Mouse (Mus musculus) embryonic facial prominence, embryonic 12.5 days (tissue): ENCODE results near the gene Gak. TPM values are rescaled to one million over a fixed set of nuclear protein-coding genes. Genes with fewer than 3 reads are reported as not detected.

Experiments used
- ATAC-seq: fragments of 200-750 bp; cut with Nextera tagmentation; 2 replicates; pipeline ENCODE4 v1.8.0; 2017; ENCODE audit not compliant: insufficient number of reproducible peaks, insufficient read depth, low FRiP score, low TSS enrichment
- H3K27ac ChIP-seq: fragments of 300-500 bp; sonication (generic); 2 replicates; pipeline ENCODE4 v1.5.1; 2016; ENCODE audit warnings: mild to moderate bottlenecking
- H3K27me3 ChIP-seq: fragments of 300-500 bp; sonication (generic); 2 replicates; pipeline ENCODE4 v1.6.1; 2016; ENCODE audit warnings: mild to moderate bottlenecking, moderate library complexity
- H3K36me3 ChIP-seq: fragments of 300-500 bp; sonication (generic); 2 replicates; pipeline ENCODE4 v1.6.1; 2016; ENCODE audit warnings: mild to moderate bottlenecking
- H3K4me1 ChIP-seq: fragments of 300-500 bp; sonication (generic); 2 replicates; pipeline ENCODE4 v1.6.1; 2016
- H3K4me2 ChIP-seq: fragments of 300-500 bp; sonication (generic); replicated peaks from 2 replicates; pipeline ENCODE4 v1.6.1; 2016; ENCODE audit warnings: mild to moderate bottlenecking, moderate library complexity
- H3K4me3 ChIP-seq: fragments of 300-500 bp; sonication (generic); 2 replicates; pipeline ENCODE4 v1.5.1; 2016; ENCODE audit warnings: mild to moderate bottlenecking
- H3K9ac ChIP-seq: fragments of 300-500 bp; sonication (generic); 2 replicates; pipeline ENCODE4 v1.6.1; 2016; ENCODE audit warnings: mild to moderate bottlenecking, moderate library complexity
- H3K9me3 ChIP-seq: fragments of 300-500 bp; sonication (generic); 2 replicates; pipeline ENCODE4 v1.6.1; 2016; ENCODE audit warnings: mild to moderate bottlenecking, moderate library complexity
- WGBS: fragments of 180-500 bp; shearing (Covaris S2); methylation state at CpG from one replicate; pipeline ENCODE4 v1.1.7; 2016; 5-methylcytosine and 5-hydroxymethylcytosine counted together
- polyA plus RNA-seq: library from polyadenylated mRNA; unstranded; fragments of >200 nt; fragmentation: Nextera tagmentation; extraction: Ambion mirVana; gene quantifications from 2 replicates; pipeline ENCODE4 v1.2.1, GENCODE M21; 2016

Gak gene
- polyA plus RNA-seq, 1 experiment from 2014 or later: 53.5 TPM

DNA sequence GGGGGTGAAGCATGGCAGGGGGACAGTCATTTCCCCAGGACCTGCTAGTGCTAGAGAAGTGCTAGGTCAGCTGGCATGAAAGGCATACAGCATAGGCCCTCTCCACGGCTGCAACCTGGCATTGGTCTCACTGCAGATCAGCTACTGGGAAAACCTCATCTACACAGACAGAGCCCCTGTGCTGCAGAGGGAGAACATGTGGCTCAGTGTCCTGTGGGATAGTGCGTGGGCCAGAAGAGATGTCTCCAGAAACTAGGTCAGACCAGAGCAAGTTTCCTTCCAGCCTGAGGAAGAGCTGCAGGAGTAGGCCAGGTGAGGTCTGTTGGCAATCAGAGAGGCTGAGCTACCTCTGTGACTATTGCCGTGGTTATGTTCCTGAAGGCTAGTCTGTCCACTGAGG is 107.7 kb downstream of the Gak start:
- WGBS: 84% methylated on average over 3 of the region's 3 CpGs
- no peaks in the 10 kb centered on the region for H3K9me3 ChIP-seq
- no peak overlapping the region for H3K9ac ChIP-seq
- H3K4me2 ChIP-seq: no peak overlapping the region
- no peaks in the 10 kb centered on the region for H3K36me3 ChIP-seq
- no peak for ATAC-seq
- no peak overlapping the region for H3K4me3 ChIP-seq
- no peak overlapping the region for H3K27ac ChIP-seq
- H3K27me3 ChIP-seq: no peaks in the 10 kb centered on the region
- peaks cover 4% of the 10 kb centered on the region; the same call in 1 of the 2 replicates for H3K4me1 ChIP-seq

DNA sequence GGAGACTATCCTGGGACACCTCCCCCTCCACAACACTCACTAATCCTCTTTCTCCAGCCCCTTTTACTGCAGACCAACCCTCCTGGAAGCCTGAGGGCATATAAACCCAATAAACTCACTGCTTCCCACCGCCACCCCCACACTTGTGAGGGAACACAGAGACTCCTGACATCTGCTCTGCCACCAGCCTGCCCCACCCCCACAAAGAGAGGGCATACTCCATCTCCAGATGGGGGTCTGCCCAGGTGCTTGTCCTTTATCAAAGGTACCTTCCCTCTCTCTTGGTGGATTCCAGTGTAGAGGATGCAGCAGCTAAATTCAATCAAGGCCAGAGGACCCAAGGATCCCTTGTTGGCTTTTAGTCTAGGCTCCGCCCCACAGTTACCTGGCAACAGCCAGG is 108.5 kb downstream of the Gak start:
- no peaks in the 10 kb centered on the region for H3K27me3 ChIP-seq
- peaks cover 4% of the 10 kb centered on the region; the same call in 1 of the 2 replicates for H3K4me1 ChIP-seq
- 42% methylated on average over 2 of the region's 2 CpGs for WGBS
- no peak overlapping the region for H3K4me2 ChIP-seq
- ATAC-seq: no peak
- no peak overlapping the region for H3K9ac ChIP-seq
- no peaks in the 10 kb centered on the region for H3K36me3 ChIP-seq
- H3K4me3 ChIP-seq: no peak overlapping the region
- H3K27ac ChIP-seq: no peak overlapping the region
- H3K9me3 ChIP-seq: no peaks in the 10 kb centered on the region

DNA sequence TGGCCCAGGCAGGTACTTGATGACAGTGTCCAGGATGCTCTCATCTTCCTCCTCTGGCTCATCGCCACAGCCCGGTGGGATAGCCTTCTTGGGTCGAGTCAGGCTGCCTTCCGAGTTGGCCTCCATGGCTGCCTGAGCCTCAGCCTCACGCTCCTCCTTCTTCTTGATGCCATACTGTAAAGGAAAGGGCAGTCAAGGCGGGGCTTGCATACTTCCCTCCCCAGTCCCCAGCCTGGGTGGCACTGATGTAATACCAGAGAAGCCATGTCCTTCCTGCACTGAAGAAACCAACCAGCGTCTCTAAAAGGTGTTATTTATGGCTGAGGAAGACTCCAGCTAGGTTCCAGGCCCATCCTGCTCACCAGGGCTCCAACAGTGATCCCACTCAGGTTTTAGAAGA is 109.4 kb downstream of the Gak start:
- Histone ChIP-seq H3K36me3 (no peaks in the 10 kb centered on the region), H3K27me3 (no peaks in the 10 kb centered on the region), H3K4me3 (no peak overlapping the region), H3K27ac (no peak overlapping the region), H3K9me3 (no peaks in the 10 kb centered on the region), H3K9ac (no peak overlapping the region), H3K4me2 (no peak overlapping the region), H3K4me1 (peaks cover 4% of the 10 kb centered on the region; the same call in 1 of the 2 replicates)
- ATAC-seq: no peak
- 80% methylated on average over 7 of the region's 7 CpGs for WGBS

Other genes starting within 250 kb of the Gak start
- gene Pde6b, start 241.4 kb downstream of the Gak start, polyA plus RNA-seq: 0.26 and 0.31 TPM in 2 replicates
- gene Atp5k, start 195.3 kb downstream of the Gak start, polyA plus RNA-seq: 453 and 457 TPM in 2 replicates
- 0.18 TPM in 2 replicates for gene Mfsd7a, start 180.9 kb downstream of the Gak start, polyA plus RNA-seq
- gene Pcgf3, start 168.5 kb downstream of the Gak start, polyA plus RNA-seq: 30.6 and 34.7 TPM in 2 replicates
- gene Cplx1, start 79.7 kb downstream of the Gak start, polyA plus RNA-seq: 3.5 and 4.3 TPM in 2 replicates
- 22.3 and 22.6 TPM in 2 replicates for gene Tmem175, start within 50 bp of the Gak start, polyA plus RNA-seq
- 13.4 and 14.5 TPM in 2 replicates for gene Idua, start 30.6 kb upstream of the Gak start, polyA plus RNA-seq
- gene Dgkq, start 39.9 kb upstream of the Gak start, polyA plus RNA-seq: 16.6 and 18.8 TPM in 2 replicates
- gene Slc26a1, start 45.8 kb upstream of the Gak start, polyA plus RNA-seq: 1.3 and 1.8 TPM in 2 replicates
- gene Fgfrl1, start 62.6 kb upstream of the Gak start, polyA plus RNA-seq: 45.4 and 46.8 TPM in 2 replicates
- gene Rnf212, start 145.2 kb upstream of the Gak start, polyA plus RNA-seq: 0.37 and 0.54 TPM in 2 replicates
- gene Tmed11, start 165.6 kb upstream of the Gak start, polyA plus RNA-seq: not detected in 2 replicates
- not detected in 2 replicates for gene Vmn2r8, start 179.1 kb upstream of the Gak start, polyA plus RNA-seq
- not detected in 2 replicates for gene Vmn2r9, start 222.8 kb upstream of the Gak start, polyA plus RNA-seq